Mouse (Mus musculus): ENCODE data around the gene Pnpla8. TPM values are rescaled to one million over a fixed set of nuclear protein-coding genes. Genes with fewer than 3 reads are reported as not detected.

Pnpla8 gene
- 9.4 TPM for polyA plus RNA-seq (2015; fragmentation: Illumina TruSeq; extraction: RNeasy Lipid Tissue Mini Kit (QIAGEN cat#74804); ENCODE audit: insufficient read depth, low read depth, low replicate concordance)

GRCm38 (mm10) chr12:44221070-44221469 is at the start of gene Pnpla8:
TSS of gene Pnpla8 (plus strand) at chr12:44221370.

GRCm38 (mm10) chr12:44209824-44210752 is 11.1 kb upstream of the Pnpla8 start, which contains the start of gene Dnajb9:
TSS of gene Dnajb9 (minus strand) at chr12:44210326.

GRCm38 (mm10) chr12:44328381-44329315 is 107.5 kb downstream of the Pnpla8 start, which contains the start of gene Nrcam:
TSS of gene Nrcam (plus strand) at chr12:44328885.

Other genes with a start within 250 kb of the Pnpla8 start
- gene Dnajb9, start 11.0 kb upstream of the Pnpla8 start, polyA plus RNA-seq (2015; fragmentation: Illumina TruSeq; extraction: RNeasy Lipid Tissue Mini Kit (QIAGEN cat#74804); ENCODE audit: insufficient read depth, low read depth, low replicate concordance), result 22.3 TPM
- gene Nrcam, start 107.5 kb downstream of the Pnpla8 start, polyA plus RNA-seq (2015; fragmentation: Illumina TruSeq; extraction: RNeasy Lipid Tissue Mini Kit (QIAGEN cat#74804); ENCODE audit: insufficient read depth, low read depth, low replicate concordance), result 0.31 TPM